Mouse (Mus musculus) small intestine, adult 2 months (tissue): Measurements from ENCODE around the gene Gm3159. TPM values are rescaled to one million over a fixed set of nuclear protein-coding genes. Genes with fewer than 3 reads are reported as not detected.
"Not testable (repeated sequence)": the region's sequence is repeated elsewhere in the genome, so short reads cannot be mapped to it uniquely, and the experiment has no call there.

Experiments
- H3K27ac ChIP-seq: fragments of 200-500 bp; 2 replicates; pipeline ENCODE4 v1.5.1; 2012; ENCODE audit warnings: low read depth, low read length, control low read depth, inconsistent platforms; ENCODE audit not compliant: insufficient read depth
- H3K27me3 ChIP-seq: fragments of 200-500 bp; 2 replicates; pipeline ENCODE4 v1.6.1; 2012; ENCODE audit warnings: mild to moderate bottlenecking, moderate library complexity, low read length, inconsistent platforms; ENCODE audit not compliant: control insufficient read depth, insufficient read depth
- H3K36me3 ChIP-seq: fragments of 200-500 bp; 2 replicates; pipeline ENCODE4 v1.6.1; 2012; ENCODE audit warnings: mild to moderate bottlenecking, low read length, control low read depth, inconsistent platforms; ENCODE audit not compliant: control insufficient read depth, insufficient read depth
- H3K4me1 ChIP-seq: fragments of 200-500 bp; 2 replicates; pipeline ENCODE4 v1.6.1; 2012; ENCODE audit warnings: low read length, inconsistent platforms, mixed read lengths; ENCODE audit not compliant: control insufficient read depth, insufficient read depth, insufficient read length
- H3K4me3 ChIP-seq: fragments of 200-500 bp; 2 replicates; pipeline ENCODE4 v1.5.1; 2012; ENCODE audit warnings: low read depth, mild to moderate bottlenecking, control low read depth, inconsistent platforms, low read length, moderate library complexity
- WGBS: fragments of 180-500 bp; shearing (Covaris S2); methylation state at CpG from one replicate; pipeline ENCODE4 v1.1.7; 2018; 5-methylcytosine and 5-hydroxymethylcytosine counted together
- polyA plus RNA-seq: library from polyadenylated mRNA; depleted of rRNA; stranded (reverse); fragments of >200 nt; gene quantifications from 2 replicates; pipeline ENCODE4 v1.2.3, GENCODE M21; 2012; rRNA removed

Gm3159 gene
- polyA plus RNA-seq: not detected in 2 replicates

GRCm38 (mm10) chr14:4397226-4397625 lies at the start of gene Gm3159:
Gene Gm3159, plus strand, starts transcription at chr14:4397526.
- H3K4me3 ChIP-seq, H3K36me3 ChIP-seq, H3K27me3 ChIP-seq, H3K27ac ChIP-seq, H3K4me1 ChIP-seq: not testable (repeated sequence)
- WGBS: 78% methylated on average over 2 of the region's 3 CpGs

DNA sequence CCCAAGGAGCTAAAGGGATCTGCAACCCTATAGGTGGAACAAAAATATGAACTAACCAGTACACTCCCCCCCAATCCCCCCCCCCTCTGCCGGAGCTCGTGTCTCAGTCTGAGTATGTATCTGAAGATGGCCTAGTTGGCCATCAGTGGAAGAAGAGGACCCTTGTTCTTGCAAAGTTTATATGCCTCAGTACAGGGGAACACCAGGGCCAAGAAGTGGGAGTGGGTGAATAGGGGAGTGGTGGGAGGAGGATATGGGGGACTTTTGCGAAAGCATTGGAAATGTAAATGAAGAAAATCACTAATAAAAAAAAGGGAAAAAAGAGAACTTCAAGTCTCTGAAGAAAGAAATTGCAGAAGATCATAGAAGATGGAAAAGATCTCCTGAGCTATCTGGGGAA lies 28.3 kb upstream of the Gm3159 start:
- WGBS: 89% methylated on average over 3 of the region's 3 CpGs
- H3K36me3 ChIP-seq: not testable (repeated sequence)

DNA sequence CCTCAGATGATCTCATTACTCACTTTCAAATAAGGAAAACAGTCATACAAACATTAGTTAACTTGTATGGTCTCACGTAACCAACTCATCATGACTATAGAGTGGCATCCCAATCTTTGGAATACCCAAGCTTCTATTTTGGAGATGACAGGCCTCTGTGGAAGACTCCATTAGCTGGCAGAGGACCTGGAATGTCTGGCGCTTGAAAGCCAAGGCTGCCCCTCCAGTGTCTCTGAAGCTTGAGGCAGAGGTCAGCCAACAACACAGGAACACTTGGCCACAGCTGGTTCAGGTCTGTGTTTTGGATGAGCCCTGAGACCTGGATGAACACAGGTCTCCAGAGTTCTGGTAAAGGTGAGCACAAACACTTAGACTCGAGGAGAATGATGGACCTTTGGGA lies 27.6 kb upstream of the Gm3159 start:
- 69% methylated on average over 3 of the region's 3 CpGs for WGBS
- H3K4me1 ChIP-seq, H3K27me3 ChIP-seq, H3K4me3 ChIP-seq, H3K36me3 ChIP-seq, H3K27ac ChIP-seq: not testable (repeated sequence)

More for the DNA sequence above, 28.3 kb upstream of the Gm3159 start:
- H3K27me3 ChIP-seq, H3K4me3 ChIP-seq, H3K27ac ChIP-seq, H3K4me1 ChIP-seq: not testable (repeated sequence)

DNA sequence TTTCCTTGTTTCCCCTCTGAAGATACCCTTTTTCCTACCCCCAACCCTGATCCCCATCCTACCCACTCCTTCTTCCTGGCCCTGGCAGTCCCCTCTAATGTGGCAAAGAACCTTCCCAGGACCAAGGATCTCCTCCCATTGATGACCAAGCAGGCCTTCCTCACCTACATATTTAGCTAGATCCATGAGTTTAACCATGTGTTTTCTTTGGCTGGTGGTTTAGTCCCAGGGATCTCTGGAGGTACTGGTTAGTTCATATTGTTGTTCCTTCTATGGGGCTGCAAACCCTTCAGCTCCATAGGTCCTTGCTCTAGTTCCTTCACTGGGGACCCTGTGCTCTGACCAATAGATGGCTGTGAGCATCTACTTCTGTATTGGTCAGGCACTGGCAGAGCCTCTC lies 19.5 kb upstream of the Gm3159 start:
- not testable (repeated sequence) for H3K27ac ChIP-seq, H3K4me1 ChIP-seq, H3K4me3 ChIP-seq, H3K27me3 ChIP-seq, H3K36me3 ChIP-seq

DNA sequence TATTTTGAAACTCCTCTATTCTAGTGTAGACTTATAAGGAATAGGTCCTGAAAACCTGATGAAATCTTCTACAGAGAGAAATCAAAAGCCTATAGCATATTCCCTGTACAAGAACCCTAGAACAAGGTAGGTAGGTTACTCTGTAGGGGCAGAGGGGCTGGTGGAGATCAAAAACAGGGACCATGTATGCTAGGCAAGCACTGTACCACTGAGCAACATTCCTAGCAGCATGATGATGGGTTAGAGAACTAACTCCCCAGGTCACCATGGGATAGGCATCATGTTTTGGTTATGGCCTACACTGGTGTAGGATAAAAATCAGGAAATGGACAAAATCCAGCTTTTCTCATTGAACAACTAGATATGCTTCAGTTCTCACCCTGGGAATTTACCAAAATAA lies 11.7 kb upstream of the Gm3159 start:
- H3K4me1 ChIP-seq, H3K27me3 ChIP-seq, H3K36me3 ChIP-seq, H3K27ac ChIP-seq, H3K4me3 ChIP-seq: not testable (repeated sequence)

GRCm38 (mm10) chr14:4392841-4393530 lies 4.3 kb upstream of the Gm3159 start:
- H3K27ac ChIP-seq, H3K36me3 ChIP-seq, H3K4me1 ChIP-seq, H3K4me3 ChIP-seq, H3K27me3 ChIP-seq: not testable (repeated sequence)
- WGBS: 95% methylated on average over 4 of the region's 6 CpGs

DNA sequence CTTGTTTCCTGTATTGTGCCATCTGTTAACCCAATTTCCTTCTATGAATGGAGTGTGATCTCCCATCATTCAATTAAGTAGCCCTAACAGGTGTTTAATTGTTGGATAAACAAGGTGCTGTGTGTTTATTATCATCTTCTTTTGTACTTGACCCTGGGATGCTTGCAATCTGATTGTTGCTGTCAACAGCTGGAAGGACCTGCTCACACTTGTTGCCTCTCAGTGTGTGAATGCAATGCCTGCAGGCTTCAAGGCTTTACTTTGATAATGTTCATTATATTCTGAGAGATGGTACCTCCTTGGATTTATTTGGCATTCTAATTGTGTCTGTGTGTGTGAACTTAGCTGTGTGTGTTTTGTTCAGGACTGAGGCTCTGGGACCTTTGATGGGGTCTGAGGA lies 1.3 kb downstream of the Gm3159 start:
- H3K27me3 ChIP-seq, H3K36me3 ChIP-seq, H3K4me1 ChIP-seq, H3K27ac ChIP-seq, H3K4me3 ChIP-seq: not testable (repeated sequence)

DNA sequence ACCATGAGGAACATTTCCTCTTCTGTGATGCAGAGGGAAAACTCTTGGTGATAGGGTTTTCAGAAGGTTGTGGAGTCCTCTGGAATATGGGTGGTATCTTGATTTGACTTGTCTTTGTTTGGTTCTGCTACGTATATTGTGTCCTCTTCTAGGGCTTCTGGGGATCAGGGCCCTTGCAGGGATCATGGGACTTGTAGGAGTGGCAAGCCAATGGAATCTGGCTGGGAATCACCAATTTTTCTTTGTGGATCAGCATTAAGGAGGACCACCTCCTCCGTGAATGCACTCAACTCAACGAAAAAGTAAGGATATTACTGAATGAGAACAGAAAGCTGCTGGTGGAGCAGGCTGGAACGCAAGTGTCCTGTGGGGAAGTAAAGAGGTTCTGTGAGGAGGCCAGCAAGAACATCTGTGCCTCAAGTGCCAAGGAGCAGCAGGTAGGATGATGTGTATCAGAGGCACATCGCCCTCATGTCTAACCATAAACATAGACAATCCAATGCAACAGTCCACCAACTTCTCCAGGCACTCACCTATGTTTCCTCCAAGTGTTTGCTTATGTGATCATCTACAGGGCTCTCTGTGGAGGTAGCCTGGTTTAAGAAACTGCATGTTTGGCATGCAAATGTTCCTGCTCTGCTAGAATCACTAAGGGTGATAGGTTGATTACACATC lies 2.9 kb downstream of the Gm3159 start:
- H3K4me3 ChIP-seq, H3K36me3 ChIP-seq, H3K4me1 ChIP-seq, H3K27me3 ChIP-seq, H3K27ac ChIP-seq: not testable (repeated sequence)
- 87% methylated on average over 5 of the region's 5 CpGs for WGBS

DNA sequence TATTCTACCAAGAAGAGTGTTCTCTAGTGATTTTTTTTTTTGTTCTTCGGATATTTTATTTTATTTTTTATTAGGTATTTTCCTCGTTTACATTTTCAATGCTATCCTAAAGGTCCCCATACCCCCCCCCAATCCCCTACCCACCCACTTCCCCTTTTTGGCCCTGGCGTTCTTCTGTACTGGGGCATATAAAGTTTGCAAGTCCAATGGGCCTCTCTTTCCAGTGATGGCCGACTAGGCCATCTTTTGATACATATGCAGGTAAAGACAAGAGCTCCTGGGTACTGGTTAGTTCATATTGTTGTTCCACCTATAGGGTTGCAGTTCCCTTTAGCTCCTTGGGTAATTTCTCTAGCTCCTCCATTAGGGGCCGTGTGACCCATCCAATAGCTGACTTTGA lies 3.9 kb downstream of the Gm3159 start:
- not testable (repeated sequence) for H3K4me3 ChIP-seq, H3K4me1 ChIP-seq, H3K36me3 ChIP-seq, H3K27ac ChIP-seq, H3K27me3 ChIP-seq
- WGBS: 68% methylated on average over 5 of the region's 5 CpGs

GRCm38 (mm10) chr14:4403840-4404239 lies 6.5 kb downstream of the Gm3159 start:
- not testable (repeated sequence) for H3K4me3 ChIP-seq, H3K4me1 ChIP-seq, H3K36me3 ChIP-seq, H3K27ac ChIP-seq, H3K27me3 ChIP-seq

DNA sequence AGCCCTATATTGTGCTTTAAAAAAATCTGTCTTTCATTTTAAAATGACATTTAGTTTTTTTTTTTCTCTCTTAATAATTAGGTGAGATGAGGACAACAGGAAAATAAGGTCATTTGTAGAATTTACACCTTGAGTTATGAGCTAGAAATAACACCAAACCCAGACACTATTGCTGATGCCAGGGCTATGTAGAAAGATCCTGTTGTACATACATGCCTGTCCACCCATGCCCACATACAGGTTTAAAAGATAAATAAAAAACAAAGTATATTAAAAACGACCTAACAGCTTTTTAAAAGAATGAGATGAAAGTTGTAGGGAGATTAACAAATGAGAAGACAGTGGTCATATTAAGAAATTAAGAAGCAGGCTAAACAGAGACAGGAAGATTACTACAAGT lies 12.6 kb downstream of the Gm3159 start:
- H3K27ac ChIP-seq: not testable (repeated sequence)

More for the DNA sequence above, 12.6 kb downstream of the Gm3159 start:
- H3K36me3 ChIP-seq, H3K4me3 ChIP-seq, H3K4me1 ChIP-seq, H3K27me3 ChIP-seq: not testable (repeated sequence)
- 40% methylated on average over 1 of the region's 1 CpGs for WGBS
